Mouse (Mus musculus) erythroblast, embryonic 14.5 days (primary cell): ENCODE results near the gene Nfic. TPM values are rescaled to one million over a fixed set of nuclear protein-coding genes. Genes with fewer than 3 reads are reported as not detected.
A peak's percentile ranks its signal among the peaks of the same experiment; 100 is the strongest.

Experiments
- H3K27me3 ChIP-seq: 2 replicates; pipeline ENCODE4 v1.6.1; 2012; ENCODE audit warnings: inconsistent platforms; ENCODE audit not compliant: control insufficient read depth
- H3K36me3 ChIP-seq: 2 replicates; pipeline ENCODE4 v1.6.1; 2012; ENCODE audit warnings: mild to moderate bottlenecking, inconsistent platforms; ENCODE audit not compliant: control insufficient read depth
- H3K4me1 ChIP-seq: 2 replicates; pipeline ENCODE4 v1.6.1; 2012; ENCODE audit warnings: inconsistent platforms; ENCODE audit not compliant: control insufficient read depth
- H3K4me3 ChIP-seq: replicated peaks from 2 replicates; pipeline ENCODE3; 2012; ENCODE audit warnings: moderate library complexity, mild to moderate bottlenecking, inconsistent platforms
- H3K9me3 ChIP-seq: 2 replicates; pipeline ENCODE4 v1.6.1; 2012; ENCODE audit warnings: low read length, inconsistent platforms, mixed read lengths; ENCODE audit not compliant: control insufficient read depth
- GATA1 ChIP-seq: IDR thresholded peaks from 2 replicates; pipeline ENCODE4 v1.6.1; 2012; ENCODE audit warnings: low read length, inconsistent platforms, mixed read lengths
- TAL1 ChIP-seq: IDR thresholded peaks from 3 replicates; pipeline ENCODE4 v1.6.1; 2012; ENCODE audit warnings: low read length, inconsistent platforms, mixed read lengths
- polyA plus RNA-seq: library from polyadenylated mRNA; stranded (reverse); fragments of >175 nt; gene quantifications from 2 replicates; pipeline ENCODE4 v1.2.3, GENCODE M21; 2012

Gene Nfic
- polyA plus RNA-seq: 0.55 and 0.94 TPM in 2 replicates

GRCm38 (mm10) chr10:81455181-81455895, at the start of gene Nfic:
Gene Nfic, minus strand, starts transcription at chr10:81455635.
- no peak within 1 kb of the TSS for H3K4me3 ChIP-seq
- H3K27me3 ChIP-seq: peaks cover 94% of the 10 kb centered on the region
- H3K4me1 ChIP-seq: peaks cover 9% of the 10 kb centered on the region
- H3K9me3 ChIP-seq: peaks cover 2% of the 10 kb centered on the region; the same call in 1 of the 2 replicates
- no peaks in the 10 kb centered on the region for H3K36me3 ChIP-seq
- no peak for TF ChIP-seq GATA1
- TF ChIP-seq TAL1: no peak

GRCm38 (mm10) chr10:81502658-81503057, 47.2 kb upstream of the Nfic start:
- peaks cover 4% of the 10 kb centered on the region for H3K9me3 ChIP-seq
- peak overlapping the region; percentile 51 for H3K4me3 ChIP-seq
- peaks cover 3% of the 10 kb centered on the region; the same call in 1 of the 2 replicates for H3K36me3 ChIP-seq
- H3K27me3 ChIP-seq: no peaks in the 10 kb centered on the region; the same call in 1 of the 2 replicates
- no peak for TF ChIP-seq GATA1
- no peak for TF ChIP-seq TAL1
- H3K4me1 ChIP-seq: peaks cover 44% of the 10 kb centered on the region

- Histone ChIP-seq H3K27me3 (no peaks in the 10 kb centered on the region; the same call in 1 of the 2 replicates), H3K36me3 (peaks cover 3% of the 10 kb centered on the region; the same call in 1 of the 2 replicates), H3K9me3 (peaks cover 4% of the 10 kb centered on the region), H3K4me1 (peaks cover 47% of the 10 kb centered on the region), H3K4me3 (no peak overlapping the region)
- TF ChIP-seq TAL1: no peak
- no peak for TF ChIP-seq GATA1
These were observed 46.4 kb upstream of the Nfic start for GRCm38 (mm10) chr10:81501863-81502262.

- Histone ChIP-seq H3K4me1 (peaks cover 53% of the 10 kb centered on the region), H3K4me3 (peak within 1 kb of the TSS; percentile 12), H3K27me3 (no peaks in the 10 kb centered on the region; the same call in 1 of the 2 replicates), H3K9me3 (peaks cover 2% of the 10 kb centered on the region), H3K36me3 (0 out of 2 replicates have a peak, but pooled peaks cover under 1% of the 10 kb centered on the region)
- TF ChIP-seq TAL1: no peak
- TF ChIP-seq GATA1: no peak
These were observed 44.6 kb upstream of the Nfic start, which contains the start of gene S1pr4 for GRCm38 (mm10) chr10:81500032-81500431. Gene S1pr4, minus strand, starts transcription at chr10:81500132.

GRCm38 (mm10) chr10:81499250-81499901, 43.9 kb upstream of the Nfic start:
- Histone ChIP-seq H3K4me3 (peak overlapping the region; percentile 12), H3K9me3 (no peaks in the 10 kb centered on the region), H3K4me1 (peaks cover 60% of the 10 kb centered on the region), H3K27me3 (no peaks in the 10 kb centered on the region; the same call in 1 of the 2 replicates), H3K36me3 (peaks cover 5% of the 10 kb centered on the region)
- TF ChIP-seq GATA1 (no peak), TAL1 (no peak)

GRCm38 (mm10) chr10:81498316-81499249, 43.1 kb upstream of the Nfic start:
- no peaks in the 10 kb centered on the region; the same call in 1 of the 2 replicates for H3K27me3 ChIP-seq
- TF ChIP-seq TAL1 (no peak), GATA1 (no peak)
- no peaks in the 10 kb centered on the region for H3K9me3 ChIP-seq
- H3K4me1 ChIP-seq: peaks cover 67% of the 10 kb centered on the region
- H3K36me3 ChIP-seq: peaks cover 13% of the 10 kb centered on the region
- peak overlapping the region; percentile 11 for H3K4me3 ChIP-seq

GRCm38 (mm10) chr10:81497401-81498270, 42.2 kb upstream of the Nfic start:
- peak overlapping the region; percentile 89 for H3K4me3 ChIP-seq
- peaks cover 22% of the 10 kb centered on the region for H3K36me3 ChIP-seq
- peaks cover 69% of the 10 kb centered on the region for H3K4me1 ChIP-seq
- TF ChIP-seq GATA1 (no peak), TAL1 (no peak)
- no peaks in the 10 kb centered on the region for H3K27me3 ChIP-seq
- no peaks in the 10 kb centered on the region for H3K9me3 ChIP-seq

GRCm38 (mm10) chr10:81496969-81497368, 41.5 kb upstream of the Nfic start:
- Histone ChIP-seq H3K4me3 (peak overlapping the region; percentile 89), H3K4me1 (peaks cover 64% of the 10 kb centered on the region), H3K9me3 (no peaks in the 10 kb centered on the region), H3K27me3 (no peaks in the 10 kb centered on the region), H3K36me3 (peaks cover 29% of the 10 kb centered on the region)
- TF ChIP-seq TAL1: no peak
- TF ChIP-seq GATA1: no peak
